Mouse (Mus musculus) macrophage (primary cell): Measurements from ENCODE around the gene Ranbp3. TPM values are rescaled to one million over a fixed set of nuclear protein-coding genes. Genes with fewer than 3 reads are reported as not detected.

Source experiments
- H3K27ac ChIP-seq: fragments of 350-480 bp; formaldehyde crosslinking; 2 replicates; pipeline ENCODE4 v1.9.0; 2021
- H3K36me3 ChIP-seq: fragments of 350-480 bp; formaldehyde crosslinking; 2 replicates; pipeline ENCODE4 v1.9.0; 2021; ENCODE audit errors: inconsistent target
- H3K4me3 ChIP-seq: fragments of 350-480 bp; formaldehyde crosslinking; 2 replicates; pipeline ENCODE4 v1.9.0; 2021; ENCODE audit errors: inconsistent target
- H3K79me2 ChIP-seq: fragments of 350-480 bp; formaldehyde crosslinking; 2 replicates; pipeline ENCODE4 v1.9.0; 2021; ENCODE audit errors: inconsistent target
- WGBS: methylation state at CpG from one replicate; pipeline ENCODE4 v1.1.7; 2026; ENCODE audit warnings: inconsistent platforms; ENCODE audit not compliant: missing documents; 5-methylcytosine and 5-hydroxymethylcytosine counted together
- polyA plus RNA-seq: library from polyadenylated mRNA; stranded (reverse); fragments of 250-400 nt; gene quantifications from 3 replicates; pipeline ENCODE4 v1.2.4, GENCODE M21; 2018; ENCODE audit warnings: inconsistent platforms

Ranbp3 gene
- polyA plus RNA-seq, 1 experiment from 2014 or later: 29.0 TPM

DNA sequence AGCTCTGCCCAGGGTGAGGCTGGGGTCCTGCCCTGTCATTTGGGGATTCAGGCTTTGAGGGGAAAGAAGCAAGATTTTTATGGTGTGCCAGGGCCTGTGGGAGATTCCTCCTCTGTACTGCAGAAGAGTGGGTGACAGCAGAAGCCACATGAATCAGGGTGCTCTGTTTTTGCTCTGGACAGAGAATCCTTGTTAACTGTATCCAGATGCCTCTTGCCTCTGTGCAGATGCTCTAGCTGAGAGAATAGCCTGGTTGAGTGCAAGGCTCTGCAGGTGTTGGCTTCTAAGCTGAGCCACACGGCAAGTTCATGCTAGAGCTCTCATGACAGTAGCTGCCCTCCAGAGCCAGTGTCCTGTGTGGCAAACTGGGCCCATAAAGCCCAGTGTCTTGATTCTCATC is 20.3 kb downstream of the Ranbp3 start:
- whole genome bisulfite sequencing: 78% methylated on average over 1 of the region's 1 CpGs
- H3K79me2 ChIP-seq: peaks cover 72% of the 10 kb centered on the region

DNA sequence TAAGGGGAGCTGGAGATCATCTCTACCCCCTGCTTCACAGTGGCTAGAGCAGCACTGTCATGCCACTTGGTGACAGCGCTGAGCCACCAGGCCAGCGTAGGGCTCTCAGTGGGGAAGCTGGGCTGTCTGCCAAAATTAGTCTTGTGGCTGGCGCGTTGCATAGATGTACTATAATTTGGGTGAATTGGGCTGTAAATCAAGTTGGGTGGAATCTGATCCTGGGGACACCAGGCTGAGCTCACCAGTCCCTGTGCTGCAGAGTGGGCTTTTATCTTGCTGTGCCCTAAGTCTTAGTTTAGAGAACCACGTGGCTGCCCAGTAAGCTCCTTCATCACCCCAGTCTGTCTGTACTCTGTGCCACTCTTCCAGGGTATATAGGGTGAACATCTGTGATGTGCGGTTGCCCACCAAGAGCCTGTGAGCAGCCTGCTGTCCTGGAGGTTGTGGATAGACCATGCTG is 20.8 kb downstream of the Ranbp3 start:
- Histone ChIP-seq H3K4me3 (no peak overlapping the region), H3K36me3 (peaks cover 75% of the 10 kb centered on the region), H3K79me2 (peaks cover 68% of the 10 kb centered on the region), H3K27ac (no peak overlapping the region)
- 36% methylated on average over 6 of the region's 6 CpGs for WGBS

More for the DNA sequence above, 20.3 kb downstream of the Ranbp3 start:
- Histone ChIP-seq H3K4me3 (no peak overlapping the region), H3K27ac (no peak overlapping the region), H3K36me3 (peaks cover 75% of the 10 kb centered on the region)

GRCm38 (mm10) chr17:56700451-56700850 is 27.4 kb downstream of the Ranbp3 start:
- Histone ChIP-seq H3K27ac (no peak overlapping the region), H3K36me3 (peaks cover 88% of the 10 kb centered on the region), H3K4me3 (no peak overlapping the region), H3K79me2 (peaks cover 2% of the 10 kb centered on the region; the same call in 1 of the 2 replicates)
- WGBS: 88% methylated on average over 2 of the region's 2 CpGs

DNA sequence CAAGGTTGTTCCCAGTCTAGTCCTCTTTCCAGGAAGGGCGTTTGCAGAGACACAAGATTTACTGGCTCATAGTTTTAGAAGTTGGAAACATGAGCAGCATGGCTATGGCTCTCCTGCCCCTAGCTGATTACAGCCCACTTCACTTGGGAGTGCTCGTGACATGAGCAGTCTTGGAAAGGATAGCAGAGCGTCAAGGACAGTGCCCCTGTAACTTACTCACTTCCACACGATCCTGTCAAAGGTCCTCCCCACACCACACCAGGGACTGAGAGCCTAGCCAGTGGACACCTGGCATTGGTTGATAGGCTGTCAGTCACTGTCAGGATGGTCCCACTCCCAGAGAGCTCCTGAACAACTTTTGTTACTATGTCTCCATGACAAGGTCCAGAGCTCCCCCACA is 29.9 kb downstream of the Ranbp3 start:
- 93% methylated on average over 4 of the region's 4 CpGs for WGBS

GRCm38 (mm10) chr17:56706515-56706914 is 33.4 kb downstream of the Ranbp3 start:
- Histone ChIP-seq H3K4me3 (no peak overlapping the region), H3K36me3 (peaks cover 90% of the 10 kb centered on the region), H3K79me2 (no peaks in the 10 kb centered on the region), H3K27ac (no peak overlapping the region)
- 71% methylated on average over 1 of the region's 1 CpGs for WGBS

More for the DNA sequence above, 29.9 kb downstream of the Ranbp3 start:
- no peak overlapping the region for H3K27ac ChIP-seq
- no peaks in the 10 kb centered on the region for H3K79me2 ChIP-seq
- peaks cover 91% of the 10 kb centered on the region for H3K36me3 ChIP-seq
- H3K4me3 ChIP-seq: no peak overlapping the region

DNA sequence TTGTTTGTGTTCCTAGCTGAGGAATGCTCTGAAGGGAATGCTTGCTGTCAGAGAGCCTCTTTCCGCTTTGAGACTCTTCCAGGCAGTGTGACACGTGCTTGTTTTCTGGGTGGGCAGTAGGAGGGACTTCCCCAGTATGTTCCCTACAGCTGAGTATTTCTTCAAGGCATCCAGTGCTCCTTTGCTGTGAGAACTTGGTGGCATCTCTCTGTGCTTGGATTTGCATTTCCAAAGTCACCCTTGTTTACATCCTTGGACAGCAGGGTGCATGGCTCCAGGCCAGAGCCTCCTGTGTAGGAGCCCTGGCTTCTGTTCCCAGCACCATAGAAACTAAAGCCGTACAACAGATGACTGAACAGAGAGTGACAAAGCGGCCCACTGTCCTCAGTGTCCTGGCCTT is 35.6 kb downstream of the Ranbp3 start:
- Histone ChIP-seq H3K36me3 (peaks cover 79% of the 10 kb centered on the region), H3K79me2 (no peaks in the 10 kb centered on the region), H3K4me3 (no peak overlapping the region), H3K27ac (no peak overlapping the region)
- 100% methylated on average over 4 of the region's 4 CpGs for WGBS

- no peak overlapping the region for H3K27ac ChIP-seq
- WGBS: 85% methylated on average over 3 of the region's 3 CpGs
- no peak overlapping the region for H3K4me3 ChIP-seq
- H3K36me3 ChIP-seq: peaks cover 71% of the 10 kb centered on the region
- H3K79me2 ChIP-seq: no peaks in the 10 kb centered on the region
These were observed 36.6 kb downstream of the Ranbp3 start for GRCm38 (mm10) chr17:56709708-56710107.

- 87% methylated on average over 11 of the region's 11 CpGs for WGBS
- Histone ChIP-seq H3K4me3 (no peak overlapping the region), H3K36me3 (peaks cover 16% of the 10 kb centered on the region; the same call in 1 of the 2 replicates), H3K79me2 (peaks cover 26% of the 10 kb centered on the region), H3K27ac (no peak overlapping the region)
These were observed 42.3 kb downstream of the Ranbp3 start for GRCm38 (mm10) chr17:56715360-56715759.

DNA sequence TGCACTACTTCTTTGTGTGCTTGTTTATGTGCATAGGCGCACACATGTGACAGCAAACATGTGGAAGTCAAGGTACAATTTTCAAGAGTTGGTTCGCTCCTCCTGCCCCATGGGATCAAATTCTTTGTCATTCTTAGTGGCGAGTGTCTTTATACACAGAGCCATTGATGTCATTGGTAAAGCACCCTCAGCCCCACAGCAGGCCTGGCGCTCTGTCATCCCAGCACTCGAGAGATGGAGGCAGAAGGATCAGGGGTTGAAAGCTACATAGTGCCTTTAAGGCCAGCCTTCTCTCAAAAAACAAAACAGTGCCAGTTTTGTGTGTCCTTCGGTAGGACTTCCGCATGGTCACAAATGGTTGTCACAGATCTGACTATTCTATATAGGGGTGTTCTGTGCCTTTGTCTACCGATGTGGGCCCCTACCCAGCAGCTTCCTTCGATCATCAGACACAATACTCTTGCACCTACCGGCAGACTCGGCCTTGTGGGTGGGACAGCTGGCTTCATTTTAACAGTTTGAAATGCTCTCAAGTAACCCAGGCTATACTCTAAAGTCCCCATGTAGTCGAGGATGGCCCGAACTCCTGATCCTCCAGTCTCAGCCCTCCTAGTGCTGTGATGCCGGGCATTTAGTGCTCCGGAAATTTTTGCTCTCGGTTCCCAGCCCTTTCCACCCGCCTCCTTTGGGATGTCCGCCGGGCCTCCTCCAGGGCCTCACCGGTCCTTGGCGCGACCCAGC is 43.0 kb downstream of the Ranbp3 start:
- H3K27ac ChIP-seq: no peak overlapping the region

DNA sequence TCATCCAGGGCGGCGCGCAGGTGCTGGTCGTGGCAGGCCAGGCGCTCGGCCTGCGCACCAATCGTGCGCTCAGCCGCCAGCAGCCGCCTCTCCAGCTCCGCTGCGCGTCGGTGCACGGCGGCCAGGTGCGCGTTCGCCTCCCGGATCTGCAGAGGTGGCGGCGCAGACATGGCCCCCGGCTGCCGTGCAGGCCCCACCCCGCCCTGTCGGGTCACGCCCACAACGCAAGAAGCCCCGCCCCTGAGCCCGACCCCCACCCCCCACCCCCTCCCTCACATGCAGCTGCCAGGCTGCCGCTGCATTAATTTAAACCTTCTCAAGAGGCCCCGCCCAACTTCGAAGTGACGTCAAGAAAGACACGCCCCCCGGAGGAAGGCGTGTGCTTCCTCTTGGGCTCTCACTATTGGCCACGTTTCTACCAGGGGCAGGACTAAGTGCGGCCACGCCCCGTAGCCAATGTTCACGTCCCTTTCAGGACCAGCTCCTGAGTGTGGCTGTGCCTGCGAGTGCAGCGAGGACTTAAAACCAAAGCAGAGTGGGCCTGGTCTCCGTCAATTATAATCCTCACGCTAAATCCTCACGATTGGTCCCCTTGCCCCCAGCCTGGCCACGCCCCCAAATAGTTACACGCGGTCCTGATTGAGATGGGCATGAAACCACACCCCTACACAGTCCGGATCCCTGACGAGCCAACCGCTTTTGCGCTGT is 43.7 kb downstream of the Ranbp3 start:
- under 1% methylated on average over 46 of the region's 55 CpGs for WGBS
- Histone ChIP-seq H3K27ac (peak overlapping the region; percentile 48), H3K36me3 (peaks cover 7% of the 10 kb centered on the region; the same call in 1 of the 2 replicates), H3K79me2 (peaks cover 33% of the 10 kb centered on the region), H3K4me3 (peak overlapping the region; percentile 86)

More for the DNA sequence above, 43.0 kb downstream of the Ranbp3 start:
- WGBS: 34% methylated on average over 22 of the region's 22 CpGs
- Histone ChIP-seq H3K4me3 (peak overlapping the region; percentile 32), H3K79me2 (peaks cover 33% of the 10 kb centered on the region), H3K36me3 (peaks cover 11% of the 10 kb centered on the region; the same call in 1 of the 2 replicates)

DNA sequence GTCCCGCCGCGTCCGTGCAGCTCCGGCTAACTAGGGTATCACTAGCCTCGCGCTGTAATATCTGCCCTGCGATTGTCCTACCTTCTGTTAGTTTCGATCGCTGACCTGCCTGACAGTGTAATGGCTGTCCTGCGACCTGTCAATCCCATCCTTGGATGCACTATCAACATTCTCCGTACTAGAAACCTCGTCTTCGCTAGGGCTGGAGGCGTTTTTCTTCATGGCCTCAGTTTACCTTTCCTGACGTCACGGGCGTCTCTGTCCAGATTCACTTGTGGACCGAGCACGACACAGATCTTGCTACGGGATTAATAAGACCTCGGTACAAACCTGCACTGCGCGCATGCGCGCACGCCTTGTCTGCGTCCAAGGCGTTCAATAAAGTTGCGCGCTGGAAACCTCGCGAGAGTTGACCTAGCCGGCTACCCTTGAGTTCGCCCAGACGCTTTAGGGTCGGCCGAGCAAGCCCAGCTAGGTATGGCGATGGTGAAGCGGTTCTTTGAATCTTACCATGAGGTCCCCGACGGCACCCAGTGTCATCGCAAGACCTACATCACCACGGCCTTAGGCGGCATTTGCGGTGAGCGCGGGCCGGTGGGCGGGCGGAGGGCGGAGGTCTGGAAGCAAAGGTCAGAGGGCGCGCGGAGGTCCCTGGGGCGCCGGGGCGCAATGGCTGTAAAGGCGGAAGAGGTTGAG is 44.4 kb downstream of the Ranbp3 start, which contains the start of the genes Ndufa11 and Vmac:
Ndufa11 (plus strand) TSS at position 405 of the 696 bp plus-strand sequence.
Vmac (minus strand) TSS at position 660 of the 696 bp plus-strand sequence.
- peaks cover 9% of the 10 kb centered on the region; the same call in 1 of the 2 replicates for H3K36me3 ChIP-seq
- peak within 1 kb of the TSS; percentile 48 for H3K27ac ChIP-seq
- WGBS: under 1% methylated on average over 59 of the region's 59 CpGs
- peak within 1 kb of the TSS; percentile 86 for H3K4me3 ChIP-seq
- peaks cover 33% of the 10 kb centered on the region for H3K79me2 ChIP-seq

- no peak overlapping the region for H3K27ac ChIP-seq
- H3K4me3 ChIP-seq: no peak overlapping the region
- H3K36me3 ChIP-seq: peaks cover 15% of the 10 kb centered on the region; the same call in 1 of the 2 replicates
- 84% methylated on average over 5 of the region's 5 CpGs for WGBS
- H3K79me2 ChIP-seq: peaks cover 33% of the 10 kb centered on the region
These were observed 49.3 kb downstream of the Ranbp3 start for GRCm38 (mm10) chr17:56722441-56722840.

DNA sequence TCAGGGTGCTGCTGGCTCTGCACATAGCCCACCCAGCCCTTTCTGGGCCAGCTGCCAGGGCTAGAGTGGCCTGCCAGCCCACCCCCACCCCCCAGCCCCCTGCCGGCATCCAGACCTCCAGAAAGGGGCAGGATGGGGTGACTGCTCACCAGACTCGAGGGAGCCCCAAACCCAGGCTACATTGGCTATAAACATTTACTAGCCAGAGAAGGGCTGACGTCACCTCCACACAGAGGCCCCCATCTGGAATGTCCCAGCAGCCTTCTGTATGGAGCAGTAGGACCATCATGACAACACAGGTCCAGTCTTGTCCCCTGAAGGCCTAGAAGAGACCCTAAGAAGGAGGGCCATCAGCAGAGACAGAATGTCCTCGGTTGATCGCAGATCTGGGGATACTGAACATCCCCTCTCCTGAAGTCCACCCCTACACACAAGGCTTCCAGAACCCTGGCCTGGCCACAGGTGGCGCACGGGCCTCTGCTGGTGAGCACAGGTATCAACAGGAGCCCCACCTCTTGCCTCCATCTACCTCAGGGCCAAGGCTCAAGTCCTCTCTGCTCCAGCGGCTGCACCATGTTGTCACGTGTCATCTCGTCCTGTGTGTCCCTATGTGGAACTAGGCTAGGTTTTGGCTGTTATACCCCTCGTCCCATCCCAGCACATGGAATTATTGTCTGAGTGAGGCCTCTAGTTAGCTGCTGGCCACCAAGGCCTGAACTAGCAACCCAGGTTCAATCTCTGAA is 50.5 kb downstream of the Ranbp3 start:
- H3K27ac ChIP-seq: no peak overlapping the region
- peaks cover 15% of the 10 kb centered on the region; the same call in 1 of the 2 replicates for H3K36me3 ChIP-seq
- no peak overlapping the region for H3K4me3 ChIP-seq
- WGBS: 89% methylated on average over 11 of the region's 11 CpGs
- peaks cover 24% of the 10 kb centered on the region for H3K79me2 ChIP-seq
